Mouse (Mus musculus): ENCODE measurements at regions not wholly inside any gene's neighbourhood (a gene's known extent, or its start where the extent isn't known, plus 50 kb on each side); places are given as distances from the start of the nearest gene placed in this dataset.

DNA sequence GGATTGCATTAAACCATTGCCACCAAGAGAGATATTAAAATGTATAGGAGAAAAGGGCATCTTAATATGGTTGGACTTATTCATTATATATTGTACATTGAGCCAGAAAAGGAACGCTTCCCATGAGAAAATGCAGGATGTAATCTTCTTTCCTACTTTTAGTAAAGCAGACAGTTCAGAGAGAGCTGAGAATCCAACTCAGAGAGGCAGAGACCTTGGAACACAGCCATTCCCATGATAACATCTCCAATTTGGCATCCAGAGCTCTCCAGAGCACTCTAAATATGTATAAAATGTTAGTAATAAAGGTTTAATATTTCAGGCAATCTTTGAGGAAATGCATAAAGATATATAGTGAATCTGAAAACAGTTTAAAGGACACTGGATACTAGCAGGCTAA, 199.3 kb upstream of the Asb5 start:
- no peak for DNase-seq

GRCm38 (mm10) chr8:54331883-54332282, 197.5 kb upstream of the Asb5 start:
- no peak for DNase-seq

- DNase-seq = no peak
Observed at GRCm38 (mm10) chr8:54351123-54351522, 178.3 kb upstream of the Asb5 start.

DNA sequence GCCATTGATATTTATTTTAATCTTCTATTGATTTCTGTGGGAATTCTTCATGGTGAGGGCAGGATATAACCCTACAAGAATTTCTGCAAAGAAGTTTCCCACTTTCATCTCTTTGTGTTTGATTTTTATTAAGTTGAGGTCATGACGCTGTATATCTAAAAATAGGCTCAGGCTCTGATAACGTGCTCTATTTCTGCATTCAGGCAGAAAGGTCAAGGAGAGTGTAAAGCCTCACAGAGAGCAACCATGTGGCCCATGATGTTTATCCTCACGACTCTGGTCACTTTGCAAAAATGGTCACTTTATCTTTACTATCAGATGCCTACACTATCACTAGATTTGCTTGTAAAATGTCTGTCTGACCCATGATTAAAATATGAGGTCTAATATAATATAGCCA, 167.7 kb upstream of the Asb5 start:
- no peak for DNase-seq

GRCm38 (mm10) chr8:54370501-54370900, 158.9 kb upstream of the Asb5 start:
- DNase-seq = no peak

DNA sequence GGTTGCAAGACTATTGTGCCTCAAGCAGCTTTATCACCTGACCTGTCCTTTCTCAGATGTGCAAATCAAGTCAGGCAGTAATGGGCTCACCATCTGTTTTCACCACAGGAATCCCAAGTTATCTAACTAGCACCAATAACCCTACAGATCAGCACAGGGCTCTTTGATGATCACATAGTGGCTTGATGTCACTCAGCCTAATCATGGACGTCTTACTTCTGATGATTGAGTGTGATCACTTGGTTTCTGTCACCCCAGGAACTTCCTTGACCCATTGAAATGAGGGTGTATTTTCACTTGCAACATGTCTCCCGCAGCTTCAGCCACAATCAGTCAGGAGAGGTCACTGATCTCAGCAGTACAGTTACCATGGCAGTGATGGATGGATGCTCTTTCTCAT, 158.3 kb upstream of the Asb5 start:
- DNase-seq = no peak

- DNase-seq = no peak
Observed at GRCm38 (mm10) chr8:54372921-54373320, 156.5 kb upstream of the Asb5 start.

- DNase-seq = no peak
Observed at GRCm38 (mm10) chr8:54375373-54376098, 153.8 kb upstream of the Asb5 start.

GRCm38 (mm10) chr8:54380191-54380590, 149.2 kb upstream of the Asb5 start:
- DNase-seq = no peak

GRCm38 (mm10) chr8:54392866-54393265, 136.5 kb upstream of the Asb5 start:
- no peak for DNase-seq

DNA sequence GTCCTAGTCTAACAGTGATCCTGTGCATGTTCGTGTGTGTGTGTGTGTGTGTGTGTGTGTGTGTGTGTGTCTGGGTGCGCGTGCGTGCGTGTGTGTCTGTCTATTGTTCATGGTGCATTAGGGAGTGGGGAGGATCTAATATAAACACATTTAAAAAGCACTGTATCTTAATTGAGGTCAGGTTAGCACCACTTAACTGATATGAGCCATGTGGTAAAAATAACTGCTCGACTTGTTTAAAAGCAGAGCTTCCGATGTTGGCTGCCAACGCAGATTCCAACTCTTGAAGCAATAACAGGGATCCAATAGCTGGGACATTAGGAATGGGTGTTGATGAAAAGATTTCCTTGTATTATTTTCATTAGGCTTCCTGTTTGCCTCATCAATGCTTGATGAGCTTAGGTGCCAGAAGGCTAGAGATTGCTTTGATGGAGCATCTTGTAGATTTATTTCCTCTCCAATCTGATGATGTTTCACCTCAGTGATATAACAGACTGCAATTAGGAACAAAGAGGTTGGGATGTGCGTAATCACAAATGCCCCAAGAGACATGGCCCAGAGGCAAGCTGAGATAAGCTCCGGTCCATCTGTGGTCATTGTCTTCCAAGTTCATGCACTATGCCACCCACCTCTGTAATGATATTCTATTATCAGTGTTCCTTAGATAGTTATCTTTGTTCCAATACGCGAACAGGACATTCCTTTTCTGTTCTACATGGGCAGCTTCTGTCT, 135.7 kb upstream of the Asb5 start:
- DNase-seq = peak; percentile 21

DNA sequence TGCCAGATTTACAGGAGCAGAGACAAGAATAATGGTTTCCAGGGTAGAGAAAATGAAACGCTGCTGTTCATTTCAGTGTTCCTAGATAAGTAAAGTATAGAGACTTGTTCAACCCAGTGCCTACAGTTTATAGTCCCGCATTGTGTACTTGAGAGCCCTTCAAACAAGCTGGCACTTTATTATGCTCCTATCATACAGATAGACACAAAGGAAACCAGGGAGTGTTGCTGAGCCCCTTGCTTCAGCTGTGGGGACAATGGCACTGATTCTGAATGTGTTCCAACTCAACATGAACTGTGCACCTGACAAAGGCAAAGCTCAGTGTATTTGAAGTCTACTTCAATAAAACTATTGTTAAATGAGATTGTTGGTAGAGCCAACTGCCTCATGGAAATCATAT, 123.7 kb upstream of the Asb5 start:
- DNase-seq = no peak

- DNase-seq = no peak
Observed at GRCm38 (mm10) chr8:54414092-54414799, 115.1 kb upstream of the Asb5 start.

GRCm38 (mm10) chr8:54416691-54417090, 112.7 kb upstream of the Asb5 start:
- no peak for DNase-seq

GRCm38 (mm10) chr8:54418035-54418434, 111.3 kb upstream of the Asb5 start:
- DNase-seq = no peak

DNA sequence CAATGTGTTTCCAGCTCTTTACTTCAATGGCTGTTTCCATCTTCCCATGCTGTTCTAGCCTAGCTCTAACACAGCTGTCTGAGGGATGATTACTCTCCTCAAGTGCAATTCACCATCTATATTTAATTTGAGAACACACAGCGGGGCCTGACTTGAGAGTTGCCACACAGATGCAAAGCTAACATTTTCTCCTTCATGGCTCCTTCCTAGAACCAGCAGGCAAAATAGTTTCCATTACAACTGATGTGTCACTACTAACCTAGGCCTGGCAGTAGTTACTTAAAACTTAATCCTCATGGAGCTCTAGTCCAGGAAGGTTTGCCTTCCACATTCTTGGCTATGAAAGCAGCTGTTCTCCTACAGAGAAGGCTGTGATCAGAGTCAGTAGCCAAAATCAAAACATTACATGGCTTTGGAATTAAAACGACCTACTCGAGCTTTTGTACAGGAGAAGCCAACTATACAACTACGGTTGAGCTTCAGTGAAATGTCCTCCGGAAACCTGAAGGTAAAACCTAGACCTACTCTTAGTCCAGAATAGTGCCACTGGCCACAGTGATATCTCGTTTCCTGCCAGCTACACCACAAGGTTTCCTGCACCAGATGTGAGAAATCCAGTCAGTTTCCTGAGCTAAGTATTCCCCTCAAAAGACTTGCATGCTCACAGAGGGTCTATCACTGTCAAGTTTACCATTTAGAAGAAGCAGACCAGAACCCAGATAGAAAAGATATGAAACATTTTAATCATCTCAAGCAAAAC, 108.9 kb upstream of the Asb5 start:
- DNase-seq = no peak

- DNase-seq = no peak
Observed at GRCm38 (mm10) chr8:54425039-54425438, 104.3 kb upstream of the Asb5 start.

GRCm38 (mm10) chr8:54435694-54436093, 93.7 kb upstream of the Asb5 start:
- DNase-seq = no peak

- DNase-seq = no peak
Observed at GRCm38 (mm10) chr8:54441143-54441542, 88.2 kb upstream of the Asb5 start.

- no peak for DNase-seq
Observed at GRCm38 (mm10) chr8:54442395-54442794, 87.0 kb upstream of the Asb5 start.

DNA sequence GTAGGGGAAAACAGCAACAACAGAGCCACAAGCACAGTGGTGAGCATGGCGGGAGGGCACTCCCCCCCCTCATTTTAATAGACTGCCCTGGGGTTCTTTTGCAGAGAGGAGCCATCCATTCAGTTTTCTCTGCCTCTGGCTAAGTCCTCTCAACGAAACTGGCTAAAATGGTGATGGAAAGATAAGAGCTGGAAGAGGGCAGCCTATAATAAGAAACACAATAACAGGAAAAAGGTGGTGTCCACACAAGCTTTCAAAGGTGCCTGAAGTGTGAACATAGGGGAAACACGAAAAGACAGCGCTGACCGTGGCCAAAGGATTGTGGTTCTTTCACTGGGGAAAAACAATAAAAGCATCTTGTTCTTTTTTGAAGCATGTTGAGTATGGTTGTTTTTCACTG, 83.0 kb upstream of the Asb5 start:
- DNase-seq = no peak

GRCm38 (mm10) chr8:54449811-54450210, 79.6 kb upstream of the Asb5 start:
- DNase-seq = no peak
